Mouse (Mus musculus) forebrain, embryonic 16.5 days (tissue): ENCODE measurements around the gene Rrp1. TPM values are rescaled to one million over a fixed set of nuclear protein-coding genes. Genes with fewer than 3 reads are reported as not detected.

Experiments used
- ATAC-seq: fragments of 200-750 bp; cut with Nextera tagmentation; 2 replicates; pipeline ENCODE4 v1.8.0; 2017; ENCODE audit warnings: mild to moderate bottlenecking, moderate library complexity
- H3K27ac ChIP-seq: fragments of 300-500 bp; sonication (generic); 2 replicates; pipeline ENCODE4 v1.5.1; 2014; ENCODE audit warnings: low read length, control low read depth
- H3K27me3 ChIP-seq: fragments of 300-500 bp; sonication (generic); replicated peaks from 2 replicates; pipeline ENCODE4 v1.6.1; 2014; ENCODE audit warnings: low read length; ENCODE audit not compliant: control insufficient read depth, insufficient read depth
- H3K36me3 ChIP-seq: fragments of 300-500 bp; sonication (generic); 2 replicates; pipeline ENCODE4 v1.6.1; 2014; ENCODE audit not compliant: control insufficient read depth, insufficient read depth
- H3K4me1 ChIP-seq: fragments of 300-500 bp; sonication (generic); replicated peaks from 2 replicates; pipeline ENCODE4 v1.6.1; 2014; ENCODE audit warnings: low read length; ENCODE audit not compliant: control insufficient read depth, insufficient read depth
- H3K4me2 ChIP-seq: fragments of 300-500 bp; sonication (generic); 2 replicates; pipeline ENCODE4 v1.6.1; 2014; ENCODE audit warnings: mild to moderate bottlenecking, low read length, control low read depth
- H3K4me3 ChIP-seq: fragments of 300-500 bp; sonication (generic); replicated peaks from 2 replicates; pipeline ENCODE4 v1.5.1; 2014; ENCODE audit warnings: mild to moderate bottlenecking, low read length, control low read depth
- H3K9ac ChIP-seq: fragments of 300-500 bp; sonication (generic); replicated peaks from 2 replicates; pipeline ENCODE4 v1.6.1; 2014; ENCODE audit warnings: low read depth, low read length, control low read depth
- H3K9me3 ChIP-seq: fragments of 300-500 bp; sonication (generic); 2 replicates; pipeline ENCODE4 v1.6.1; 2016; ENCODE audit warnings: low read length; ENCODE audit not compliant: control insufficient read depth
- WGBS: fragments of 180-500 bp; shearing (Covaris S2); extraction: QIAGEN DNeasy Blood & Tissue Kit; methylation state at CpG from one replicate; pipeline ENCODE4 v1.1.7; 2014; 5-methylcytosine and 5-hydroxymethylcytosine counted together
- polyA plus RNA-seq: library from polyadenylated mRNA; unstranded; fragments of >200 nt; fragmentation: Nextera tagmentation; extraction: Ambion mirVana; gene quantifications from 2 replicates; pipeline ENCODE4 v1.2.1, GENCODE M21; 2015

Gene Rrp1
- 436 and 438 TPM in 2 replicates for polyA plus RNA-seq

GRCm38 (mm10) chr10:78412319-78413151, at the start of gene Rrp1:
TSS of gene Rrp1 (minus strand) at chr10:78413043.
- peak; percentile 97 for ATAC-seq
- Histone ChIP-seq H3K4me2 (peak within 1 kb of the TSS; percentile 85), H3K4me1 (peaks cover 15% of the 10 kb centered on the region), H3K27me3 (no peaks in the 10 kb centered on the region), H3K36me3 (peaks cover 16% of the 10 kb centered on the region), H3K9me3 (no peaks in the 10 kb centered on the region), H3K27ac (peak within 1 kb of the TSS; percentile 87), H3K4me3 (peak within 1 kb of the TSS; percentile 94), H3K9ac (peak within 1 kb of the TSS; percentile 87)
- WGBS: under 1% methylated on average over 70 of the region's 70 CpGs

GRCm38 (mm10) chr10:78461767-78462166, 48.9 kb upstream of the Rrp1 start:
- ATAC-seq: no peak
- 71% methylated on average over 4 of the region's 4 CpGs for WGBS
- H3K4me3 ChIP-seq: no peak overlapping the region
- H3K4me2 ChIP-seq: no peak overlapping the region
- H3K27ac ChIP-seq: no peak overlapping the region
- H3K9me3 ChIP-seq: no peaks in the 10 kb centered on the region
- H3K27me3 ChIP-seq: no peaks in the 10 kb centered on the region
- no peak overlapping the region for H3K9ac ChIP-seq
- H3K4me1 ChIP-seq: peaks cover 13% of the 10 kb centered on the region
- no peaks in the 10 kb centered on the region for H3K36me3 ChIP-seq

GRCm38 (mm10) chr10:78460463-78460862, 47.6 kb upstream of the Rrp1 start:
- no peak overlapping the region for H3K4me2 ChIP-seq
- no peaks in the 10 kb centered on the region for H3K9me3 ChIP-seq
- no peak overlapping the region for H3K27ac ChIP-seq
- H3K4me3 ChIP-seq: no peak overlapping the region
- peaks cover 18% of the 10 kb centered on the region for H3K4me1 ChIP-seq
- no peaks in the 10 kb centered on the region for H3K27me3 ChIP-seq
- ATAC-seq: no peak
- WGBS: 49% methylated on average over 5 of the region's 5 CpGs
- no peak overlapping the region for H3K9ac ChIP-seq
- no peaks in the 10 kb centered on the region for H3K36me3 ChIP-seq

- Histone ChIP-seq H3K4me1 (peaks cover 10% of the 10 kb centered on the region; the same call in 1 of the 2 replicates), H3K9ac (no peak overlapping the region), H3K27ac (no peak overlapping the region), H3K27me3 (no peaks in the 10 kb centered on the region), H3K4me3 (no peak overlapping the region), H3K4me2 (no peak overlapping the region), H3K9me3 (no peaks in the 10 kb centered on the region), H3K36me3 (no peaks in the 10 kb centered on the region)
- WGBS: 72% methylated on average over 5 of the region's 5 CpGs
- 0 out of 2 replicates have a peak, but pooled peaks have one; percentile 10 for ATAC-seq
These were observed 45.7 kb upstream of the Rrp1 start for GRCm38 (mm10) chr10:78458348-78459111.

GRCm38 (mm10) chr10:78457495-78458347, 44.9 kb upstream of the Rrp1 start:
- no peaks in the 10 kb centered on the region for H3K27me3 ChIP-seq
- H3K9me3 ChIP-seq: no peaks in the 10 kb centered on the region
- H3K4me2 ChIP-seq: no peak overlapping the region
- H3K4me3 ChIP-seq: no peak overlapping the region
- peaks cover 10% of the 10 kb centered on the region; the same call in 1 of the 2 replicates for H3K4me1 ChIP-seq
- no peak overlapping the region for H3K9ac ChIP-seq
- WGBS: 29% methylated on average over 10 of the region's 10 CpGs
- no peak overlapping the region for H3K27ac ChIP-seq
- H3K36me3 ChIP-seq: no peaks in the 10 kb centered on the region
- peak; percentile 36; the same call in 1 of the 2 replicates for ATAC-seq

GRCm38 (mm10) chr10:78456696-78457095, 43.9 kb upstream of the Rrp1 start:
- H3K4me1 ChIP-seq: peaks cover 10% of the 10 kb centered on the region; the same call in 1 of the 2 replicates
- ATAC-seq: no peak
- WGBS: 51% methylated on average over 13 of the region's 13 CpGs

GRCm38 (mm10) chr10:78452641-78453040, 39.8 kb upstream of the Rrp1 start:
- Histone ChIP-seq H3K27ac (no peak overlapping the region), H3K4me3 (no peak overlapping the region), H3K4me2 (no peak overlapping the region), H3K9ac (no peak overlapping the region), H3K9me3 (no peaks in the 10 kb centered on the region), H3K27me3 (no peaks in the 10 kb centered on the region), H3K4me1 (peaks cover 8% of the 10 kb centered on the region; the same call in 1 of the 2 replicates), H3K36me3 (no peaks in the 10 kb centered on the region)
- ATAC-seq: no peak
- 45% methylated on average over 4 of the region's 4 CpGs for WGBS

More at GRCm38 (mm10) chr10:78456696-78457095, 43.9 kb upstream of the Rrp1 start:
- no peak overlapping the region for H3K27ac ChIP-seq
- no peaks in the 10 kb centered on the region for H3K27me3 ChIP-seq
- no peak overlapping the region for H3K9ac ChIP-seq
- H3K36me3 ChIP-seq: no peaks in the 10 kb centered on the region
- H3K4me2 ChIP-seq: no peak overlapping the region
- H3K9me3 ChIP-seq: no peaks in the 10 kb centered on the region
- no peak overlapping the region for H3K4me3 ChIP-seq

GRCm38 (mm10) chr10:78450761-78451160, 37.9 kb upstream of the Rrp1 start:
- Histone ChIP-seq H3K4me3 (no peak overlapping the region), H3K4me2 (no peak overlapping the region), H3K27me3 (no peaks in the 10 kb centered on the region), H3K9ac (no peak overlapping the region), H3K36me3 (no peaks in the 10 kb centered on the region), H3K4me1 (no peaks in the 10 kb centered on the region), H3K9me3 (no peaks in the 10 kb centered on the region), H3K27ac (no peak overlapping the region)
- ATAC-seq: no peak
- 91% methylated on average over 5 of the region's 5 CpGs for WGBS
